Mouse (Mus musculus) embryonic facial prominence, embryonic 13.5 days (tissue): Measurements from ENCODE around the gene Myadml2. TPM values are rescaled to one million over a fixed set of nuclear protein-coding genes. Genes with fewer than 3 reads are reported as not detected.

Experiments
- ATAC-seq: fragments of 200-750 bp; cut with Nextera tagmentation; 2 replicates; pipeline ENCODE4 v1.8.0; 2017; ENCODE audit warnings: low read depth; ENCODE audit not compliant: insufficient number of reproducible peaks, insufficient read depth, low FRiP score, low TSS enrichment
- H3K27ac ChIP-seq: fragments of 300-500 bp; sonication (generic); 2 replicates; pipeline ENCODE4 v1.5.1; 2015; ENCODE audit warnings: moderate library complexity, mild to moderate bottlenecking, inconsistent platforms
- H3K27me3 ChIP-seq: fragments of 300-500 bp; sonication (generic); 2 replicates; pipeline ENCODE4 v1.6.1; 2015; ENCODE audit warnings: mild to moderate bottlenecking, inconsistent platforms
- H3K36me3 ChIP-seq: fragments of 300-500 bp; sonication (generic); 2 replicates; pipeline ENCODE4 v1.6.1; 2015; ENCODE audit warnings: mild to moderate bottlenecking, inconsistent platforms
- H3K4me1 ChIP-seq: fragments of 300-500 bp; sonication (generic); 2 replicates; pipeline ENCODE4 v1.6.1; 2015; ENCODE audit warnings: inconsistent platforms
- H3K4me2 ChIP-seq: fragments of 300-500 bp; sonication (generic); 2 replicates; pipeline ENCODE4 v1.6.1; 2015; ENCODE audit warnings: moderate library complexity, mild to moderate bottlenecking, inconsistent platforms
- H3K4me3 ChIP-seq: fragments of 300-500 bp; sonication (generic); 2 replicates; pipeline ENCODE4 v1.5.1; 2015; ENCODE audit warnings: mild to moderate bottlenecking, inconsistent platforms
- H3K9ac ChIP-seq: fragments of 300-500 bp; sonication (generic); 2 replicates; pipeline ENCODE4 v1.6.1; 2015; ENCODE audit warnings: mild to moderate bottlenecking, inconsistent platforms
- H3K9me3 ChIP-seq: fragments of 300-500 bp; sonication (generic); 2 replicates; pipeline ENCODE4 v1.6.1; 2016; ENCODE audit warnings: inconsistent platforms
- WGBS: fragments of 180-500 bp; shearing (Covaris S2); methylation state at CpG from one replicate; pipeline ENCODE4 v1.1.7; 2015; ENCODE audit warnings: mixed read lengths; 5-methylcytosine and 5-hydroxymethylcytosine counted together
- polyA plus RNA-seq: library from polyadenylated mRNA; unstranded; fragments of >200 nt; fragmentation: Nextera tagmentation; extraction: Ambion mirVana; gene quantifications from 2 replicates; pipeline ENCODE4 v1.2.1, GENCODE M21; 2015

The Myadml2 gene
- polyA plus RNA-seq, 1 experiment from 2014 or later, result not detected

DNA sequence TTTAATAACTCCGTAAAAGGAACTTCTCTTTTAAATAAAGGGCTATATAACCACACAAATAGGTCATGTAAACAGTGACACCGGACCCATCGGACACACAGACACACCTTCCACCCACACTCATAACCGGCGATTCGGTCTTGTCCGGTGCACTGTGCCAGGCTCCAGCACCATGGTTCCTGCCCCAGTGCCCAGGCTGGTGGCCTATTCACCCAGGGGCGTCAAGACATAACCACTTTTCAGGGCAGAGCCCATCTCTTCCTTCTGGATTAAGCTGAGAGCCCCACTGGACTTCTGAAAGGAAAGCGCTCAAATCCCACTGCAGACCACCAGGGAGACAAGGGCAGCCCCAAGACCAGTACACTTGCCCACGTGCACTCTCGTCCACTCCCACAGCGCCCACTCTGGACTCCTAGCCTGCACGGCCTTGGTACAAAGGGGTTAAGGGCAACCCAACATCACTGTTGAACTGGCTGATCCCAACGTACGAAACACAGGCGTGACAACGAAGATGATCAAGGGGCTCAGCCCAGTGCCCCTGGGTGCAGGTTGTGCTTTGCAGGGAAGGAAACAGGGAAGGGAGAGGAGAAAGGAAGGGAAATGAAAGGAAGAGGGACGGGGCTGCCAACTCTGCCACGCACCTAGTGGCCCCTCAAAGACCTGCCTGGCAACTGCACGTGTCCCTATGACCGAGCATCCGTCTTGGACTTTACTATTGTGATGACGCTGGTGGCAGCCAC lies 19.2 kb downstream of the Myadml2 start:
- H3K9me3 ChIP-seq, result no peaks in the 10 kb centered on the region
- no peak overlapping the region for H3K4me3 ChIP-seq
- H3K27me3 ChIP-seq, result no peaks in the 10 kb centered on the region
- no peak for ATAC-seq
- H3K4me2 ChIP-seq, result no peak overlapping the region
- peaks cover 43% of the 10 kb centered on the region for H3K4me1 ChIP-seq
- H3K27ac ChIP-seq, result no peak overlapping the region
- no peak overlapping the region for H3K9ac ChIP-seq
- 92% methylated on average over 23 of the region's 23 CpGs for WGBS
- peaks cover 29% of the 10 kb centered on the region for H3K36me3 ChIP-seq

GRCm38 (mm10) chr11:120627468-120628300 lies 20.3 kb downstream of the Myadml2 start:
- Histone ChIP-seq H3K9me3 (no peaks in the 10 kb centered on the region), H3K27ac (no peak overlapping the region), H3K9ac (no peak overlapping the region), H3K27me3 (no peaks in the 10 kb centered on the region), H3K36me3 (peaks cover 36% of the 10 kb centered on the region), H3K4me3 (no peak overlapping the region), H3K4me2 (no peak overlapping the region), H3K4me1 (peaks cover 46% of the 10 kb centered on the region)
- ATAC-seq, result no peak
- WGBS, result 80% methylated on average over 22 of the region's 22 CpGs

DNA sequence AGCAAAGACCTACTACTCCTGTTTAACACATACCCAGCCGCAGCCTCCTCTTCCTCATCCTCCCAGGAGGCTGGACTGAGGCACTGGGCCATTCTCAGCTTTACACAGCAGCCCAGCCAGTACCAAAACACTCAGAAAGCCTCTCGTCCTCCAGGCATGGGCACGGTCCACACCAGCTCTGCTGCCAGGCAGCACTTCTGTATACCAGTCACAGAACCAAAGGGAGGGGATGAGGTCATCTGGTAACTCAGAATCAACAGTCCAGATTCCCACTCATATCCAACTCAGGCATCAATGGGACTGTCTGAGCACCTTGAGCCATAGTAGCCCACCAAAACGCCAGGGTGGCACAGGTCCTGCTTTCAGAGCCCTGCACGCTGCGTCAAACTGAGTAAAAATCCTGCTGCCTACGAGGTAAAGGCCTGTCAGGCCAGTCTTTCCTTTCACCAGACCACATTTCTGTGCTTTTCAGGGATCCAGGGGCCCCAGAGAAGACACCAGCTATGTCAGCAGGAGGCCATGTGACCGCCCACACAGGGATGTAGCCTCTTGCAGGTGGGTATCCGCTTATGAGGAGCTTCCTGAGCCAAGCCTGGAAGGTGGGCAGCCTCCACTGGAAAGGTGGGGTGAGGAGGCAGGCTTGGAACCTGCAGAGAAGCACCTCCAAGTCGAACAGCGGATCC lies 21.0 kb downstream of the Myadml2 start:
- Histone ChIP-seq H3K9ac (no peak overlapping the region), H3K9me3 (no peaks in the 10 kb centered on the region), H3K36me3 (peaks cover 42% of the 10 kb centered on the region), H3K4me2 (no peak overlapping the region), H3K27me3 (no peaks in the 10 kb centered on the region), H3K27ac (no peak overlapping the region), H3K4me1 (peaks cover 41% of the 10 kb centered on the region), H3K4me3 (no peak overlapping the region)
- ATAC-seq, result no peak
- WGBS, result 90% methylated on average over 11 of the region's 11 CpGs

- peak within 1 kb of the TSS; percentile 85 for H3K9ac ChIP-seq
- ATAC-seq, result no peak
- H3K27ac ChIP-seq, result peak within 1 kb of the TSS; percentile 73
- H3K4me3 ChIP-seq, result peak within 1 kb of the TSS; percentile 99
- no peaks in the 10 kb centered on the region for H3K27me3 ChIP-seq
- peaks cover 59% of the 10 kb centered on the region for H3K36me3 ChIP-seq
- no peaks in the 10 kb centered on the region for H3K9me3 ChIP-seq
- H3K4me1 ChIP-seq, result peaks cover 25% of the 10 kb centered on the region
- peak within 1 kb of the TSS; percentile 99 for H3K4me2 ChIP-seq
- WGBS, result 11% methylated on average over 5 of the region's 5 CpGs
Measured at GRCm38 (mm10) chr11:120625152-120625775, 22.7 kb downstream of the Myadml2 start, which contains the start of gene Sirt7. Sirt7 (minus strand) TSS chr11:120625240.

DNA sequence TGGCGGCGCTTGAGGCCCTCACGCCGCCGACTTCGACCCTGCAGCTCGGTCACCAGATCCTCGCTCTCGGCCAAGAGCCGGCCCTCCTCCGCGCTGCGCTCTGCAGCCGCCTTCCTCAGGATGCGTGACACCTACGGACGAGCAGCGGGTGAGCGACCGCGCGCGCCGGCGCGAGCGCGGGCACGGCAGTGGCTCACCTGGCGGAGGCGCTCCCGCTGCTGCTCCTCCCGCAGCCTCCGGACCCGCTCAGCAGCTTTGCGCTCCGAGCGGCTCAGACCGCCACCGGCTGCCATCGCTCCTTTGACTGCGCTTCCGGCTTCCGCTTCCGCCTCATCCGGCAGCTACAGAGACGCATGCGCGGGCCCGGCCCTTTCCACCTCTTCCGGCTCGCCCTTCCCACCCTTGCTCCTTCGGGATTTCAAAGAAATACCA lies 23.3 kb downstream of the Myadml2 start:
- peaks cover 19% of the 10 kb centered on the region for H3K4me1 ChIP-seq
- no peaks in the 10 kb centered on the region for H3K27me3 ChIP-seq
- peak overlapping the region; percentile 99 for H3K4me2 ChIP-seq
- peaks cover 63% of the 10 kb centered on the region for H3K36me3 ChIP-seq
- peak overlapping the region; percentile 71 for H3K27ac ChIP-seq
- H3K9me3 ChIP-seq, result no peaks in the 10 kb centered on the region
- WGBS, result under 1% methylated on average over 53 of the region's 53 CpGs
- ATAC-seq, result peak; percentile 63; the same call in 1 of the 2 replicates
- H3K4me3 ChIP-seq, result peak overlapping the region; percentile 99
- H3K9ac ChIP-seq, result peak overlapping the region; percentile 85

- Histone ChIP-seq H3K4me1 (peaks cover 17% of the 10 kb centered on the region), H3K36me3 (peaks cover 60% of the 10 kb centered on the region), H3K4me2 (peak overlapping the region; percentile 99), H3K27me3 (no peaks in the 10 kb centered on the region), H3K4me3 (peak overlapping the region; percentile 99), H3K9ac (peak overlapping the region; percentile 85), H3K9me3 (no peaks in the 10 kb centered on the region), H3K27ac (peak overlapping the region; percentile 71)
- 12% methylated on average over 30 of the region's 30 CpGs for WGBS
- no peak for ATAC-seq
Measured at GRCm38 (mm10) chr11:120623961-120624679, 23.8 kb downstream of the Myadml2 start.

GRCm38 (mm10) chr11:120622805-120623204 lies 25.2 kb downstream of the Myadml2 start:
- H3K9me3 ChIP-seq, result no peaks in the 10 kb centered on the region
- no peak overlapping the region for H3K27ac ChIP-seq
- H3K4me2 ChIP-seq, result no peak overlapping the region
- no peak for ATAC-seq
- WGBS, result 91% methylated on average over 6 of the region's 6 CpGs
- no peak overlapping the region for H3K9ac ChIP-seq
- H3K4me1 ChIP-seq, result peaks cover 17% of the 10 kb centered on the region
- H3K36me3 ChIP-seq, result peaks cover 64% of the 10 kb centered on the region
- no peaks in the 10 kb centered on the region for H3K27me3 ChIP-seq
- H3K4me3 ChIP-seq, result no peak overlapping the region

DNA sequence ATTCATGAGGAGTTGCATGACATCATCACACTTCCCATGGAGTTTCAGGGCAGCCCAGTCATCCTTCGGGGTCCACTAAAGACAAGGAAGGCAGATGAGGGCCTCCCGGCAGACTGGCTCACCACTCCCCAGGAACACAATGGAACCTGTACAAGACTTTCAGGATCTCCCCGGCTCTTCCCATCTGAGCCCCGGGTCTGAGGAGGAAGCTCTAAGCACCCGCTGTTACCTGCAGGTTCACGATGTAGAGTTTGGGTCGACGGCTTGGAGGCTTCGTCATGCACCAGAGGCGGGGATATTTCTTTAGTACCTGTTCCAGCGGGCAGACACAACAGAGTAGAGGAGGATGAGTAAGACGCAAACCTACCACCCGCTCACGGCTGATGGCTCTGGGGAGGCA lies 27.8 kb downstream of the Myadml2 start:
- Histone ChIP-seq H3K4me2 (no peak overlapping the region), H3K4me1 (peaks cover 26% of the 10 kb centered on the region), H3K27me3 (no peaks in the 10 kb centered on the region), H3K9ac (no peak overlapping the region), H3K4me3 (no peak overlapping the region), H3K9me3 (no peaks in the 10 kb centered on the region), H3K36me3 (peaks cover 52% of the 10 kb centered on the region), H3K27ac (no peak overlapping the region)
- no peak for ATAC-seq
- WGBS, result 91% methylated on average over 14 of the region's 14 CpGs

GRCm38 (mm10) chr11:120618619-120619535 lies 29.1 kb downstream of the Myadml2 start:
- H3K4me2 ChIP-seq, result no peak overlapping the region
- H3K36me3 ChIP-seq, result peaks cover 62% of the 10 kb centered on the region
- H3K9ac ChIP-seq, result no peak overlapping the region
- no peak for ATAC-seq
- peak overlapping the region; percentile 86; the same call in 1 of the 2 replicates for H3K4me3 ChIP-seq
- no peaks in the 10 kb centered on the region for H3K27me3 ChIP-seq
- no peak overlapping the region for H3K27ac ChIP-seq
- 93% methylated on average over 25 of the region's 25 CpGs for WGBS
- peaks cover 20% of the 10 kb centered on the region for H3K4me1 ChIP-seq
- H3K9me3 ChIP-seq, result no peaks in the 10 kb centered on the region
